Mouse (Mus musculus): ENCODE measurements around the gene Mettl23.

Mettl23 gene

GRCm38 (mm10) chr11:116814884-116815415 lies 28.1 kb upstream of the Mettl23 start:
- in situ Hi-C loops (cut with MboI; ENCODE audit: unreplicated experiment in 2 of 2), result loop anchor here (10.0 to 25.0 kb wide), 3 partner anchors 240 to 928 kb away; partner anchors contain the start of gene Smim5 (in 1 of the 2)

GRCm38 (mm10) chr11:116816769-116817168 lies 26.3 kb upstream of the Mettl23 start:
- in situ Hi-C loops (cut with MboI; ENCODE audit: unreplicated experiment in 2 of 2), result loop anchor here (10.0 to 25.0 kb wide), 3 partner anchors 238 to 929 kb away; partner anchors contain the start of gene Smim5 (in 1 of the 2)

GRCm38 (mm10) chr11:116817567-116817966 lies 25.5 kb upstream of the Mettl23 start:
- in situ Hi-C loops (cut with MboI; ENCODE audit: unreplicated experiment in 2 of 2), result loop anchor here (10.0 to 25.0 kb wide), 3 partner anchors 237 to 930 kb away; partner anchors contain the start of gene Smim5 (in 1 of the 2)

- in situ Hi-C loops (cut with MboI; ENCODE audit: unreplicated experiment in 2 of 2), result loop anchor here (10.0 to 25.0 kb wide), 3 partner anchors 236 to 931 kb away; partner anchors contain the start of gene Smim5 (in 1 of the 2)
These were observed 24.4 kb upstream of the Mettl23 start for GRCm38 (mm10) chr11:116818722-116819121.

- in situ Hi-C loops (cut with MboI; ENCODE audit: unreplicated experiment in 2 of 2), result loop anchor here (10.0 to 25.0 kb wide), 3 partner anchors 235 to 933 kb away; partner anchors contain the start of gene Smim5 (in 1 of the 2)
These were observed 23.0 kb upstream of the Mettl23 start for GRCm38 (mm10) chr11:116819932-116820593.

GRCm38 (mm10) chr11:116821057-116821940 lies 21.8 kb upstream of the Mettl23 start:
- in situ Hi-C loops (cut with MboI; ENCODE audit: unreplicated experiment in 2 of 2), result loop anchor here (25.0 kb wide), 2 partner anchors 309 to 934 kb away; partner anchors contain the start of gene Smim5 (in 1 of the 2)

GRCm38 (mm10) chr11:116822215-116822614 lies 20.9 kb upstream of the Mettl23 start:
- in situ Hi-C loops (cut with MboI; ENCODE audit: unreplicated experiment in 2 of 2), result loop anchor here (25.0 kb wide), 2 partner anchors 310 to 935 kb away; partner anchors contain the start of gene Smim5 (in 1 of the 2)

GRCm38 (mm10) chr11:116822626-116823025 lies 20.5 kb upstream of the Mettl23 start:
- in situ Hi-C loops (cut with MboI; ENCODE audit: unreplicated experiment in 2 of 2), result loop anchor here (25.0 kb wide), 2 partner anchors 310 to 935 kb away; partner anchors contain the start of gene Smim5 (in 1 of the 2)

GRCm38 (mm10) chr11:116823255-116823654 lies 19.8 kb upstream of the Mettl23 start:
- in situ Hi-C loops (cut with MboI; ENCODE audit: unreplicated experiment in 2 of 2), result loop anchor here (25.0 kb wide), 2 partner anchors 311 to 936 kb away; partner anchors contain the start of gene Smim5 (in 1 of the 2)

GRCm38 (mm10) chr11:116823885-116824284 lies 19.2 kb upstream of the Mettl23 start:
- in situ Hi-C loops (cut with MboI; ENCODE audit: unreplicated experiment in 2 of 2), result loop anchor here (25.0 kb wide), 2 partner anchors 312 to 937 kb away; partner anchors contain the start of gene Smim5 (in 1 of the 2)

- in situ Hi-C loops (cut with MboI; ENCODE audit: unreplicated experiment in 2 of 2), result loop anchor here in 1 of 2 experiments (25.0 kb wide), 1 partner anchor 463 kb away; no protein-coding TSS in a partner anchor
These were observed 17.8 kb upstream of the Mettl23 start for GRCm38 (mm10) chr11:116825230-116825629.

- in situ Hi-C loops (cut with MboI; ENCODE audit: unreplicated experiment in 2 of 2), result loop anchor here in 1 of 2 experiments (25.0 kb wide), 1 partner anchor 465 kb away; no protein-coding TSS in a partner anchor
These were observed 16.3 kb upstream of the Mettl23 start for GRCm38 (mm10) chr11:116826550-116827504.

- in situ Hi-C loops (cut with MboI; ENCODE audit: unreplicated experiment in 2 of 2), result loop anchor here in 1 of 2 experiments (25.0 kb wide), 1 partner anchor 465 kb away; no protein-coding TSS in a partner anchor
These were observed 15.4 kb upstream of the Mettl23 start, which contains the start of gene Mxra7 for GRCm38 (mm10) chr11:116827534-116828165. Gene Mxra7, minus strand, starts transcription at chr11:116828046.

- in situ Hi-C loops (cut with MboI; ENCODE audit: unreplicated experiment in 2 of 2), result loop anchor here in 1 of 2 experiments (25.0 kb wide), 1 partner anchor 470 kb away; no protein-coding TSS in a partner anchor
These were observed 10.8 kb upstream of the Mettl23 start for GRCm38 (mm10) chr11:116832172-116832685.

- in situ Hi-C loops (cut with MboI; ENCODE audit: unreplicated experiment in 2 of 2), result loop anchor here in 1 of 2 experiments (25.0 kb wide), 1 partner anchor 473 kb away; no protein-coding TSS in a partner anchor
These were observed 8.1 kb upstream of the Mettl23 start for GRCm38 (mm10) chr11:116834954-116835353.

- in situ Hi-C loops (cut with MboI; ENCODE audit: unreplicated experiment in 2 of 2), result loop anchor here in 1 of 2 experiments (25.0 kb wide), 1 partner anchor 474 kb away; no protein-coding TSS in a partner anchor
These were observed 6.8 kb upstream of the Mettl23 start for GRCm38 (mm10) chr11:116836283-116836682.

GRCm38 (mm10) chr11:116837441-116837840 lies 5.6 kb upstream of the Mettl23 start:
- in situ Hi-C loops (cut with MboI; ENCODE audit: unreplicated experiment in 2 of 2), result loop anchor here in 1 of 2 experiments (25.0 kb wide), 1 partner anchor 475 kb away; no protein-coding TSS in a partner anchor

- in situ Hi-C loops (cut with MboI; ENCODE audit: unreplicated experiment in 2 of 2), result loop anchor here in 1 of 2 experiments (25.0 kb wide), 1 partner anchor 477 kb away; no protein-coding TSS in a partner anchor
These were observed 4.1 kb upstream of the Mettl23 start for GRCm38 (mm10) chr11:116838936-116839335.
